Mouse (Mus musculus): ENCODE results near the gene Tubb5.
"Not testable (repeated sequence)": the region's sequence is repeated elsewhere in the genome, so short reads cannot be mapped to it uniquely, and the experiment has no call there.

Gene Tubb5

GRCm38 (mm10) chr17:35860831-35861197 is 22.7 kb upstream of the Tubb5 start:
- DNase-seq: no peak

GRCm38 (mm10) chr17:35859835-35860234 is 21.7 kb upstream of the Tubb5 start:
- DNase-seq: no peak

- DNase-seq: no peak
These were observed 21.3 kb upstream of the Tubb5 start for GRCm38 (mm10) chr17:35859371-35859770.

GRCm38 (mm10) chr17:35850974-35851373 is 12.9 kb upstream of the Tubb5 start:
- no peak for DNase-seq

- no peak for DNase-seq
These were observed 10.0 kb upstream of the Tubb5 start for GRCm38 (mm10) chr17:35848112-35848511.

GRCm38 (mm10) chr17:35843514-35843913 is 5.4 kb upstream of the Tubb5 start:
- DNase-seq: no peak

- no peak for DNase-seq
These were observed 3.9 kb upstream of the Tubb5 start for GRCm38 (mm10) chr17:35842006-35842405.

GRCm38 (mm10) chr17:35841076-35841950 is 3.2 kb upstream of the Tubb5 start, which contains the start of gene Mdc1:
Gene Mdc1 (plus strand): TSS chr17:35841515.
- peak; percentile 99 to 100 for DNase-seq

- DNase-seq: no peak
These were observed 2.5 kb upstream of the Tubb5 start for GRCm38 (mm10) chr17:35840561-35840960.

- DNase-seq: not testable (repeated sequence)
These were observed 896 bp upstream of the Tubb5 start for GRCm38 (mm10) chr17:35839002-35839401.

GRCm38 (mm10) chr17:35838570-35838969 is 464 bp upstream of the Tubb5 start:
- peak in 1 of 2 experiments; percentile 30 for DNase-seq

GRCm38 (mm10) chr17:35837487-35837886 is 619 bp downstream of the Tubb5 start:
- DNase-seq: peak in 1 of 2 experiments; percentile 75

GRCm38 (mm10) chr17:35836991-35837422 is 1.1 kb downstream of the Tubb5 start:
- peak; percentile 90 to 92 for DNase-seq

- DNase-seq: peak in 1 of 2 experiments; percentile 74
These were observed 1.7 kb downstream of the Tubb5 start for GRCm38 (mm10) chr17:35836178-35836965.

GRCm38 (mm10) chr17:35835424-35836140 is 2.5 kb downstream of the Tubb5 start:
- DNase-seq: peak in 1 of 2 experiments; percentile 20

GRCm38 (mm10) chr17:35834696-35835422 is 3.2 kb downstream of the Tubb5 start:
- peak in 1 of 2 experiments; percentile 18 for DNase-seq

- no peak for DNase-seq
These were observed 4.2 kb downstream of the Tubb5 start for GRCm38 (mm10) chr17:35833894-35834293.

- no peak for DNase-seq
These were observed 4.8 kb downstream of the Tubb5 start for GRCm38 (mm10) chr17:35833239-35833751.

GRCm38 (mm10) chr17:35832400-35833238 is 5.5 kb downstream of the Tubb5 start:
- no peak for DNase-seq

GRCm38 (mm10) chr17:35829737-35830136 is 8.4 kb downstream of the Tubb5 start:
- DNase-seq: peak; percentile 85
